Mouse (Mus musculus) liver, adult (tissue): Measurements from ENCODE around the gene Olfr1355.
"Not testable (repeated sequence)": the region's sequence is repeated elsewhere in the genome, so short reads cannot be mapped to it uniquely, and the experiment has no call there.

Experiments
- GATA4 ChIP-seq: IDR thresholded peaks from 2 replicates; pipeline ENCODE4 v1.6.1; 2014; ENCODE audit warnings: mild to moderate bottlenecking, low read length; ENCODE audit not compliant: insufficient replicate concordance

The Olfr1355 gene

DNA sequence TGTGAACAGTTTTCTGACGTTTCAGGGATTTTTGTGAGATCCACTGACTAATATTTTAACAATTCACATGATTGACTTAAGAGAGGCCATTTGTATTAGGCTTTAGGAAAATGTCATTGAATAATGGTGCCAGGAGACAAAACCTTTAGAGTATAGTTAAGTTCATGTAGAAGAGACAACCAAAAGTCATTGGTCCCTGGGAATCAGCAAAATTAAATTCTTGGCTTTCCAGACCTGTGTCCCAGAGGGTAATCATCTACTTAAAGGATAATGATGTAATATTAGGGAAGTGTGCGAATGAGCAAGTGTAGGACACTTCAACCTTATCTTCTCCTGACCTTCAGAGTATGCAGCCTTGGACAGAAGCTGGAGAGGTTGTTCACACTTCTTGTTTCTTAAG is at the start of gene Olfr1355:
Gene Olfr1355 (plus strand): TSS at position 301 of the 400 bp plus-strand sequence.
- TF ChIP-seq GATA4: no peak

DNA sequence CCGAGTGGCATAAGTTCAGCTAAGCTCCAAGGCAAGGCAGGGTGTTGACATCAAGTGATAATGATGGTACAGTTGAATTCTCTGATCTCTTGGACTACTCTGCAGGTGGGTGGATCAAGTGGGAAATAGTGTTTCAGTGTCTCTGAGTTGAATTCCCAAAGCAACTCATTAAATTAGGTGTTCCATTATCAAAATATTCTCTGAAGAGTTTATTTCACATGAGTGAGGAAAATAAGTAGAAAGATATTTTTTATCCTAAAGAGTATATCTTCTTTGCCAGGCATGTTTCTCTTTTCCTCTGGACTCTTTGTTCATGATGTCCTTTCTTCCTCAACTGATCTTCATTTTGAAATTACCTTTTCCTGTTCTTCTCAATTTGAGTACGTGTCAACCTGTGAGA is 23.3 kb upstream of the Olfr1355 start, which contains the start of gene Olfr1356:
Gene Olfr1356 (minus strand): TSS at position 101 of the 400 bp plus-strand sequence.
- TF ChIP-seq GATA4: no peak

DNA sequence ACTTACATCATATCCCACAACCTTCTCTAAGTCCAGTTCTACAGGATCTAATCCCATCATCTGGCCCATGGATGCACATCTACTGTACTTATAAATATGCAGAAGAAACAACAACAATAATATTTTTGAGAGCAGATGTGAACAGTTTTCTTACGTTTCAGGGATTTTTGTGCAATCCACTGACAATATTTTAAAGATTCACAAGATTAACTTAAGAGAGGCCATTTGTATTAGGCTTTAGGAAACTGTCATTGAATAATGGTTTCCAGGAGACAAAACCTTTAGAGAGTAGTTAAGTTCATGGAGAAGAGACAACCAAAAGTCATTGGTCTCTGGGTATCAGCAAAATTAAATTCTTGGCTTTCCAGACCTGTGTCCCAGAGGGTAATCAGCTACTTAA is 37.5 kb downstream of the Olfr1355 start, which contains the start of gene Olfr1354:
Gene Olfr1354 (plus strand): TSS at position 301 of the 400 bp plus-strand sequence.
- not testable (repeated sequence) for TF ChIP-seq GATA4
